ENCODE assay signal across 8 mouse cellular contexts in the genomic region with DNA sequence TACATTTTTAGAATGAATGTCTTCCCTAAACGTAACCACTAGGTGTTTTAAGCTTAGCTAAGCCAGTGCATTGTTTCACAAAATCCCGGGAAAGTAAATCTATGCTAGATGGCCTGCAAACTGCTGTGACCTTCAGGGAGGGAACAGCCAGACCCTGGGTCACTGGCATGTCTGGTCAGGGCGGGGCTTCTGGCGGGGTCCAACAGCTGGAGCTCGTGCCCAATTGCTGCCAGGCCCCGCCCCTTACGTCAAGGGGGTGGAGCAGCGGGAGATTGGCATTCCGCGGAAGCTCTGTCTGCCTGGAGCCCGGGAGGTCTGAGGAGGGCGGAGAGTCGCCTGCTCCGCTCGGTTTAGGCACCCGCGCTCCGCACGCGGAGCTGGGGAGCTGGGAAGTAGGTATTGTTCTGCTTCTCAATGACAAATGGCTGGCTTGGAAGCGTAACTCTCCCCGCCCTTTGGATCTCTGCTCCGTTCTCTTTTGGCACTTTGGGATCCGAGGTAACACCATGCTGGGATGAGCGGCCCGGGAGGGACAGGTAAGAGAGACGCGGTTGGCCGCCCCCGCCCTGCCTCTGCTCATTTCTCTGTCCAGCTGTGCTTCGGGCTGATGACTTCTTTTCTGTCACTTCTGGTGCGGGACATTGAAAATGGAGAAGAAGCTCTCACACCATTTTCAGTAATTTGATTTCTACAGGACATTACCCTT. TPM values are rescaled to one million over a fixed set of nuclear protein-coding genes. Genes with fewer than 3 reads are reported as not detected.
DNase-seq lines count a peak whose midpoint lies in the region; ATAC-seq and TF ChIP-seq lines count a peak whose summit lies in the region.

No protein-coding gene starts in this region.

- peak; percentile 54; the same call in 1 of the 2 replicates for TF ChIP-seq EP300 in heart, adult 2 months (IDR thresholded peaks at IDR 0.05; ENCODE audit: insufficient read depth, low read depth, low read length)

- peak overlapping the region; percentile 63 for H3K9ac ChIP-seq in embryonic facial prominence, embryonic 14.5 days (ENCODE audit: low read depth, low read length)
- H3K9ac ChIP-seq in heart, adult 2 months (ENCODE audit: low read depth, low read length): peak overlapping the region; percentile 75
- H3K9ac ChIP-seq in limb, embryonic 13.5 days: peak overlapping the region; percentile 62
- H3K9ac ChIP-seq in midbrain, embryonic 16.5 days (ENCODE audit: low read depth, low read length): peak overlapping the region; percentile 70

- no peaks in the 10 kb centered on the region for H3K9me3 ChIP-seq in embryonic facial prominence, embryonic 14.5 days (ENCODE audit: control insufficient read depth, low read length)
- no peaks in the 10 kb centered on the region for H3K9me3 ChIP-seq in limb, embryonic 13.5 days
- H3K9me3 ChIP-seq in midbrain, embryonic 16.5 days (replicated peaks; ENCODE audit: control insufficient read depth, low read length, poor library complexity, severe bottlenecking): no peaks in the 10 kb centered on the region

- no peaks in the 10 kb centered on the region for H3K27me3 ChIP-seq in embryonic facial prominence, embryonic 14.5 days (replicated peaks; ENCODE audit: control insufficient read depth, insufficient read depth, low read length)
- H3K27me3 ChIP-seq in heart, adult 2 months (ENCODE audit: control insufficient read depth, insufficient read depth, low read length): no peaks in the 10 kb centered on the region
- no peaks in the 10 kb centered on the region for H3K27me3 ChIP-seq in limb, embryonic 13.5 days
- no peaks in the 10 kb centered on the region for H3K27me3 ChIP-seq in midbrain, embryonic 16.5 days (ENCODE audit: control insufficient read depth, insufficient read depth, low read depth, low read length)

- H3K4me3 ChIP-seq in embryonic facial prominence, embryonic 14.5 days (ENCODE audit: low read depth, low read length): peak overlapping the region; percentile 74
- peak overlapping the region; percentile 87 for H3K4me3 ChIP-seq in heart, adult 2 months
- H3K4me3 ChIP-seq in limb, embryonic 13.5 days: peak overlapping the region; percentile 66
- H3K4me3 ChIP-seq in midbrain, embryonic 16.5 days (ENCODE audit: low read depth, low read length): peak overlapping the region; percentile 61

- TF ChIP-seq POLR2A in heart, adult 2 months (IDR thresholded peaks at IDR 0.05; ENCODE audit: insufficient read depth, low read depth, low read length): peak; percentile 99

- peak overlapping the region; percentile 65 for H3K27ac ChIP-seq in embryonic facial prominence, embryonic 14.5 days (replicated peaks; ENCODE audit: low read depth, low read length)
- peak overlapping the region; percentile 88 for H3K27ac ChIP-seq in heart, adult 2 months
- H3K27ac ChIP-seq in limb, embryonic 13.5 days: peak overlapping the region; percentile 44; the same call in 1 of the 2 replicates
- H3K27ac ChIP-seq in midbrain, embryonic 16.5 days (ENCODE audit: low read length): peak overlapping the region; percentile 25

- H3K79me2 ChIP-seq in heart, adult 2 months (replicated peaks; ENCODE audit: control insufficient read depth, insufficient read depth, low read length): no peaks in the 10 kb centered on the region; the same call in 1 of the 2 replicates

- peak; percentile 97 for ATAC-seq in embryonic facial prominence, embryonic 14.5 days (ENCODE audit: low read depth)
- ATAC-seq in limb, embryonic 13.5 days (ENCODE audit: low FRiP score, low read depth): peak; percentile 96
- ATAC-seq in midbrain, embryonic 16.5 days: peak; percentile 98

- H3K4me2 ChIP-seq in embryonic facial prominence, embryonic 14.5 days (ENCODE audit: low read depth, low read length): peak overlapping the region; percentile 61
- H3K4me2 ChIP-seq in limb, embryonic 13.5 days (replicated peaks): peak overlapping the region; percentile 83
- H3K4me2 ChIP-seq in midbrain, embryonic 16.5 days (ENCODE audit: low read length): peak overlapping the region; percentile 74

- intact Hi-C loops in heart, adult 2 months (cut with DNase I): loop anchor here (2.0 to 5.0 kb wide), 3 partner anchors 22 to 34 kb away; no protein-coding TSS in a partner anchor

- peak; percentile 92 for DNase-seq in 3T3-L1 (ENCODE audit: low read depth, low spot score)
- peak; percentile 82 to 90 for DNase-seq in adrenal gland, postnatal 4 days (ENCODE audit: low spot score in 2 of 2)
- DNase-seq in embryonic facial prominence, embryonic 14.5 days (ENCODE audit: low spot score): peak; percentile 95
- DNase-seq in heart, adult 2 months: peak; percentile 97 to 98
- DNase-seq in kidney, adult 8-10 months: peak; percentile 94 to 95
- peak; percentile 83 to 93 for DNase-seq in spleen, postnatal 10 days (ENCODE audit: low spot score in 2 of 2)

- under 1% methylated on average over 28 of the region's 32 CpGs for WGBS in embryonic facial prominence, embryonic 14.5 days
- 1% methylated on average over 32 of the region's 32 CpGs for WGBS in heart, adult 2 months
- under 1% methylated on average over 32 of the region's 32 CpGs for WGBS in limb, embryonic 13.5 days
- whole genome bisulfite sequencing in midbrain, embryonic 16.5 days: under 1% methylated on average over 32 of the region's 32 CpGs

- no peaks in the 10 kb centered on the region for H3K36me3 ChIP-seq in embryonic facial prominence, embryonic 14.5 days (ENCODE audit: control insufficient read depth, insufficient read depth, low read length)
- peaks cover 10% of the 10 kb centered on the region for H3K36me3 ChIP-seq in heart, adult 2 months (ENCODE audit: control insufficient read depth, insufficient read depth, low read length)
- H3K36me3 ChIP-seq in limb, embryonic 13.5 days: no peaks in the 10 kb centered on the region
- no peaks in the 10 kb centered on the region for H3K36me3 ChIP-seq in midbrain, embryonic 16.5 days (ENCODE audit: control insufficient read depth, insufficient read depth, low read length)

- peaks cover 5% of the 10 kb centered on the region; the same call in 1 of the 2 replicates for H3K4me1 ChIP-seq in embryonic facial prominence, embryonic 14.5 days (ENCODE audit: control insufficient read depth, insufficient read depth, low read length)
- peaks cover 11% of the 10 kb centered on the region for H3K4me1 ChIP-seq in heart, adult 2 months (ENCODE audit: control insufficient read depth, insufficient read depth, low read length)
- H3K4me1 ChIP-seq in limb, embryonic 13.5 days: peaks cover 9% of the 10 kb centered on the region
- peaks cover 7% of the 10 kb centered on the region for H3K4me1 ChIP-seq in midbrain, embryonic 16.5 days (ENCODE audit: control insufficient read depth, insufficient read depth, low read length)

- peak; percentile 38; the same call in 1 of the 2 replicates for TF ChIP-seq CTCF in heart, adult 2 months (IDR thresholded peaks at IDR 0.05)

RNA-seq across cellular contexts. Expression of gene Commd8, which starts 35.2 kb away (rescaled TPM):
- total RNA-seq in adrenal gland, postnatal 4 days (2021): 10 to 100 TPM; 87.8 to 90.7 TPM
- polyA plus RNA-seq in embryonic facial prominence, embryonic 14.5 days (2014; fragmentation: Nextera tagmentation; extraction: Ambion mirVana): 106 and 128 TPM in 2 replicates
- total RNA-seq in heart, adult 2 months (2021): 10 to 100 TPM; 40.4 to 43.7 TPM
- 5.6 and 16.3 TPM in 2 replicates for polyA plus RNA-seq in heart, adult 2 months (2012; rRNA removed)
- polyA plus RNA-seq in limb, embryonic 13.5 days (2015; fragmentation: Nextera tagmentation; extraction: Ambion mirVana): 147 and 157 TPM in 2 replicates
- polyA plus RNA-seq in midbrain, embryonic 16.5 days (2015; fragmentation: Nextera tagmentation; extraction: Ambion mirVana): 155 and 163 TPM in 2 replicates

Comparison
In these comparisons a context has a peak if more than half of its experiments do, and no peak if none do; other contexts are left out.
1. Peak in every context shown above with its lines: DNase-seq, ATAC-seq, H3K4me3 ChIP-seq and H3K27ac ChIP-seq.
2. H3K27ac ChIP-seq: peak in every context shown above with its lines; median percentile 88 in heart, adult 2 months; 65 in embryonic facial prominence, embryonic 14.5 days; 44 in limb, embryonic 13.5 days; 25 in midbrain, embryonic 16.5 days.